Mouse (Mus musculus): Measurements from ENCODE around the gene Spata25.

GRCm38 (mm10) chr2:164793236-164793635 is 35.1 kb downstream of the Spata25 start:
- TF ChIP-seq CTCF (IDR thresholded peaks at IDR 0.05; ENCODE audit: low read depth, low read length) (peak; percentile 28; the same call in 1 of the 2 replicates), POLR2A (IDR thresholded peaks at IDR 0.05; ENCODE audit: borderline replicate concordance, low read depth, low read length) (no peak)
